Mouse (Mus musculus) CH12.LX (cell line): Measurements from ENCODE around the gene Vsnl1. TPM values are rescaled to one million over a fixed set of nuclear protein-coding genes. Genes with fewer than 3 reads are reported as not detected.

ENCODE experiments used
- DNase-seq: peaks from one replicate; pipeline ENCODE4 v3.0.0-alpha.2; 2013; ENCODE audit errors: extremely low read depth
- H3K27ac ChIP-seq: 2 replicates; pipeline ENCODE4 v1.5.1; 2012; ENCODE audit warnings: low read depth, mild to moderate bottlenecking, control low read depth, moderate library complexity; ENCODE audit not compliant: insufficient read depth
- H3K27me3 ChIP-seq: replicated peaks from 2 replicates; pipeline ENCODE3; 2012; ENCODE audit warnings: inconsistent platforms
- H3K36me3 ChIP-seq, 2 experiments: replicated peaks in 1 of 2; 2 replicates each; pipeline versions ENCODE3 to v1.6.1; 2012; ENCODE audit warnings: inconsistent platforms in 1 of 2, low read length in 1 of 2, mild to moderate bottlenecking in 1 of 2, mixed read lengths in 1 of 2, moderate library complexity in 1 of 2; ENCODE audit not compliant: control insufficient read depth in 1 of 2, insufficient read depth in 1 of 2
- H3K4me1 ChIP-seq, 2 experiments: 2 replicates each; pipeline ENCODE4 v1.6.1; 2012; ENCODE audit warnings: inconsistent platforms in 1 of 2, moderate library complexity in 1 of 2; ENCODE audit not compliant: insufficient read depth in 2 of 2, control insufficient read depth in 1 of 2
- H3K4me2 ChIP-seq: 2 replicates; pipeline ENCODE4 v1.6.1; 2012; ENCODE audit warnings: low read depth, mild to moderate bottlenecking, control low read depth; ENCODE audit not compliant: poor library complexity, insufficient read depth, severe bottlenecking
- H3K4me3 ChIP-seq, 3 experiments: fragments of 150-350 bp in 1 of 3; sonication (generic) in 1 of 3; replicated peaks in 1 of 3; 2 replicates each; pipeline versions ENCODE3 to v1.5.1; 2011 to 2012; ENCODE audit warnings: low read depth in 2 of 3, low read length in 2 of 3, mild to moderate bottlenecking in 2 of 3, moderate library complexity in 2 of 3, control low read depth in 1 of 3, improper control_type of control experiment in 1 of 3, inconsistent platforms in 1 of 3, mixed read lengths in 1 of 3; ENCODE audit not compliant: poor library complexity in 1 of 3
- H3K79me2 ChIP-seq: replicated peaks from 2 replicates; pipeline ENCODE4 v1.6.1; 2012; ENCODE audit warnings: mild to moderate bottlenecking, moderate library complexity; ENCODE audit not compliant: control insufficient read depth, poor library complexity, insufficient read depth, severe bottlenecking; ENCODE audit errors: extremely low read depth
- H3K9ac ChIP-seq: 2 replicates; pipeline ENCODE4 v1.6.1; 2012; ENCODE audit warnings: low read depth, mild to moderate bottlenecking, control low read depth, moderate library complexity; ENCODE audit not compliant: insufficient read depth
- H3K9me3 ChIP-seq: replicated peaks from 2 replicates; pipeline ENCODE3; 2012; ENCODE audit warnings: low read length, inconsistent platforms, mixed read lengths
- BHLHE40 ChIP-seq: IDR thresholded peaks from 2 replicates; pipeline ENCODE4 v1.6.1; 2011; ENCODE audit warnings: mild to moderate bottlenecking, low read depth, low read length, improper control_type of control experiment
- CHD1 ChIP-seq: IDR thresholded peaks from 2 replicates; pipeline ENCODE4 v1.6.1; 2012; ENCODE audit warnings: low read depth, low read length, improper control_type of control experiment, inconsistent platforms
- CHD2 ChIP-seq: IDR thresholded peaks from 2 replicates; pipeline ENCODE4 v1.6.1; 2011; ENCODE audit warnings: low read length, improper control_type of control experiment
- CTCF ChIP-seq, 2 experiments: IDR thresholded peaks in 1 of 2; conservative IDR thresholded peaks in 1 of 2; 2 replicates each; pipeline ENCODE4 v1.5.1; 2011 to 2012; ENCODE audit warnings: low read depth in 2 of 2, low read length in 2 of 2, improper control_type of control experiment in 1 of 2, inconsistent platforms in 1 of 2, mild to moderate bottlenecking in 1 of 2, moderate library complexity in 1 of 2
- E2F4 ChIP-seq: IDR thresholded peaks from 2 replicates; pipeline ENCODE4 v1.6.1; 2011; ENCODE audit warnings: low read depth, low read length, improper control_type of control experiment; ENCODE audit not compliant: insufficient replicate concordance
- ELF1 ChIP-seq: IDR thresholded peaks from 2 replicates; pipeline ENCODE4 v1.6.1; 2014; ENCODE audit warnings: low read depth, mild to moderate bottlenecking, inconsistent platforms, low read length, improper control_type of control experiment
- GABPA ChIP-seq: IDR thresholded peaks from 2 replicates; pipeline ENCODE4 v1.6.1; 2012; ENCODE audit warnings: low read depth, low read length, improper control_type of control experiment, inconsistent platforms; ENCODE audit not compliant: insufficient replicate concordance
- HCFC1 ChIP-seq: IDR thresholded peaks from 2 replicates; pipeline ENCODE4 v1.6.1; 2012; ENCODE audit warnings: low read depth, mild to moderate bottlenecking, inconsistent platforms, low read length, improper control_type of control experiment
- IRF4 ChIP-seq: IDR thresholded peaks from 2 replicates; pipeline ENCODE4 v1.6.1; 2014; ENCODE audit warnings: low read depth, mild to moderate bottlenecking, inconsistent platforms, low read length, improper control_type of control experiment
- JUND ChIP-seq: conservative IDR thresholded peaks from 2 replicates; pipeline ENCODE4 v1.6.1; 2011; ENCODE audit warnings: low read depth, low read length, improper control_type of control experiment
- KAT2A ChIP-seq: IDR thresholded peaks from 2 replicates; pipeline ENCODE4 v1.6.1; 2012; ENCODE audit warnings: low read length, improper control_type of control experiment, inconsistent platforms; ENCODE audit not compliant: insufficient replicate concordance
- MAZ ChIP-seq: IDR thresholded peaks from 2 replicates; pipeline ENCODE4 v1.6.1; 2012; ENCODE audit warnings: low read depth, mild to moderate bottlenecking, inconsistent platforms, low read length, improper control_type of control experiment, moderate library complexity
- MEF2A ChIP-seq: IDR thresholded peaks from 2 replicates; pipeline ENCODE4 v1.6.1; 2014; ENCODE audit warnings: low read depth, mild to moderate bottlenecking, inconsistent platforms, low read length, improper control_type of control experiment, borderline replicate concordance
- MXI1 ChIP-seq: IDR thresholded peaks from 2 replicates; pipeline ENCODE4 v1.6.1; 2011; ENCODE audit warnings: mild to moderate bottlenecking, low read depth, low read length, improper control_type of control experiment
- MYC ChIP-seq: IDR thresholded peaks from 2 replicates; pipeline ENCODE4 v1.6.1; 2011; ENCODE audit warnings: low read depth, mild to moderate bottlenecking, improper control_type of control experiment, low read length
- NRF1 ChIP-seq: IDR thresholded peaks from 2 replicates; pipeline ENCODE4 v1.6.1; 2014; ENCODE audit warnings: low read depth, mild to moderate bottlenecking, inconsistent platforms, low read length, improper control_type of control experiment, moderate library complexity
- PAX5 ChIP-seq: IDR thresholded peaks from 2 replicates; pipeline ENCODE4 v1.6.1; 2012; ENCODE audit warnings: low read length, inconsistent platforms, mixed read lengths
- POLR2A ChIP-seq: IDR thresholded peaks from 2 replicates; pipeline ENCODE4 v1.6.1; 2011; ENCODE audit warnings: low read depth, mild to moderate bottlenecking, improper control_type of control experiment, low read length
- RAD21 ChIP-seq: IDR thresholded peaks from 2 replicates; pipeline ENCODE4 v1.6.1; 2011; ENCODE audit warnings: low read depth, mild to moderate bottlenecking, low read length, improper control_type of control experiment, moderate library complexity
- SIN3A ChIP-seq: IDR thresholded peaks from 2 replicates; pipeline ENCODE4 v1.6.1; 2012; ENCODE audit warnings: low read length, improper control_type of control experiment, inconsistent platforms
- TCF12 ChIP-seq: IDR thresholded peaks from 2 replicates; pipeline ENCODE4 v1.6.1; 2014; ENCODE audit warnings: low read depth, mild to moderate bottlenecking, inconsistent platforms, low read length, improper control_type of control experiment
- UBTF ChIP-seq: IDR thresholded peaks from 2 replicates; pipeline ENCODE4 v1.6.1; 2012; ENCODE audit warnings: low read depth, mild to moderate bottlenecking, inconsistent platforms, low read length, improper control_type of control experiment, moderate library complexity
- ZKSCAN1 ChIP-seq: IDR thresholded peaks from 2 replicates; pipeline ENCODE4 v1.6.1; 2012; ENCODE audit warnings: low read depth, inconsistent platforms, low read length, improper control_type of control experiment, borderline replicate concordance
- ZMIZ1 ChIP-seq: IDR thresholded peaks from 2 replicates; pipeline ENCODE4 v1.6.1; 2012; ENCODE audit warnings: low read depth, mild to moderate bottlenecking, inconsistent platforms, low read length, improper control_type of control experiment
- ZNF384 ChIP-seq: IDR thresholded peaks from 2 replicates; pipeline ENCODE4 v1.6.1; 2012; ENCODE audit warnings: low read depth, low read length, improper control_type of control experiment, inconsistent platforms
- dilution Hi-C: fragments of 300-500 bp; cut with MboI; formaldehyde crosslinking; loops from 2 replicates; pipeline ENCODE4 v1.14.3; 2020; ENCODE audit warnings: low sequenced_read_pairs; ENCODE audit not compliant: extremely low pct_unique_long_range_greater_than_20kb, extremely low pct_ligation_motif_present
- in situ Hi-C: fragments of 300-500 bp; cut with MboI; formaldehyde crosslinking; loops from 3 replicates; pipeline ENCODE4 v1.14.3; 2019; ENCODE audit warnings: low sequenced_read_pairs, low pct_ligation_motif_present, low pct_unique_long_range_greater_than_20kb, mixed read lengths
- polyA plus RNA-seq: library from polyadenylated mRNA; unstranded; fragments of >175 nt; gene quantifications from 2 replicates; pipeline ENCODE4 v1.2.1, GENCODE M21; 2012; ENCODE audit warnings: low read depth; ENCODE audit not compliant: insufficient read length
- total RNA-seq, 2 experiments: library from RNA; depleted of rRNA; stranded (reverse); fragments of 300-350 nt in 1 of 2; fragments of >200 nt in 1 of 2; gene quantifications; 2 replicates each; pipeline ENCODE4 v1.2.3; 2012 to 2014

The Vsnl1 gene
- total RNA-seq (2012; rRNA removed) = not detected in 2 replicates
- total RNA-seq (2014; rRNA removed) = not detected in 2 replicates
- not detected in 2 replicates for polyA plus RNA-seq

DNA sequence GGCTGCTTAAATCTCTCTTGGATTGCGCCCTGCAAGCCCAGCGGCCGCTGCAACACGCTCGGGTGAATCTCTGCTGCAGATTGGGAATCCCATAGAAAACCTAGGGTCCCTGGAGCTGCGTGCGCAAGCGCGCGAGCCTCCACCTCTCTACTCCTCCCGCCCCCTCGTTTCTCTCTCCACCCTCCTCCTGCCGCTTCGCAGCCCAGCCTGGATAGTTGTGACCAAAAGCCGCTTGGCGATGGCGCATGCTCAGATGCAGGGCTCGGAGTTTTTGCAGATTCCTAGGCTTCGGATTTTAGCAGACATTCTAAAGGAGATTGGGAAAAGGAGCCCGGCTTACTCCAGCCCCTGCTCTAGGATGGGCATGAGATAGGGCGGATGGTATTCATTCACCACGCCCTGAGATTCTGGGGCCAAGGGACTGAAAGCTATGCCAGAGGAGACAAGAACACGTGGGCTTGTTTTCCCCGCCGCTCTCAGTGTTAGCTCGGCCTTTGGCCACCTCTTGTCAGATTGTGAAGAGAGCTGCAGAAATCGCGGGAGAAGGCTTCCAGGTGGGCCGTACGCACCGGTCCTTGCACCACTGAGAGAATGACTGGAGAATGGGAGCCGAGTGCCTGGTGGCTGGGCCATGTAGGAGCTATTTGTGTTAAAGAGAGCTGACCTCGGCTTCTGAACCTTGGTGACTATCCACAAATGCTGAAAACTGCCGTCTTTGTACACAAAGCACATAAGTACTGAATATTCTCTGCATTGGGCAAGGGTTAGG, at the start of gene Vsnl1:
Gene Vsnl1 (minus strand): TSS at position 117 of the 769 bp plus-strand sequence.
- no peak within 1 kb of the TSS for H3K9ac ChIP-seq
- in situ Hi-C loops = no loop called here
- no peaks in the 10 kb centered on the region for H3K79me2 ChIP-seq
- dilution Hi-C loops = no loop called here
- DNase-seq = no peak
- H3K36me3 ChIP-seq = no peaks in the 10 kb centered on the region
- no peak within 1 kb of the TSS for H3K4me3 ChIP-seq
- no peaks in the 10 kb centered on the region for H3K9me3 ChIP-seq
- no peaks in the 10 kb centered on the region for H3K4me1 ChIP-seq
- H3K27me3 ChIP-seq = no peaks in the 10 kb centered on the region
- H3K27ac ChIP-seq = no peak within 1 kb of the TSS
- H3K4me2 ChIP-seq = no peak within 1 kb of the TSS
- no peak for TF ChIP-seq GABPA
- TF ChIP-seq MXI1 = no peak
- no peak for TF ChIP-seq BHLHE40
- TF ChIP-seq ZKSCAN1 = no peak
- TF ChIP-seq ELF1 = no peak
- TF ChIP-seq JUND = no peak
- TF ChIP-seq SIN3A = no peak
- no peak for TF ChIP-seq ZMIZ1
- no peak for TF ChIP-seq RAD21
- no peak for TF ChIP-seq MEF2A
- no peak for TF ChIP-seq CHD1
- no peak for TF ChIP-seq CHD2
- no peak for TF ChIP-seq IRF4
- no peak for TF ChIP-seq CTCF (conservative IDR thresholded peaks at IDR 0.05 in 1 of 2, IDR thresholded peaks at IDR 0.05 in 1 of 2; ENCODE audit: low read depth in 2 of 2, low read length in 2 of 2)
- TF ChIP-seq PAX5 = no peak
- TF ChIP-seq MYC = no peak
- no peak for TF ChIP-seq NRF1
- TF ChIP-seq HCFC1 = no peak
- no peak for TF ChIP-seq UBTF
- no peak for TF ChIP-seq E2F4

- Histone ChIP-seq H3K9me3 (peaks cover 2% of the 10 kb centered on the region), H3K36me3 (no peaks in the 10 kb centered on the region), H3K27ac (no peak overlapping the region), H3K79me2 (no peaks in the 10 kb centered on the region), H3K4me3 (no peak overlapping the region), H3K9ac (no peak overlapping the region), H3K4me2 (no peak overlapping the region), H3K27me3 (no peaks in the 10 kb centered on the region), H3K4me1 (no peaks in the 10 kb centered on the region)
- dilution Hi-C loops (no loop called here), in situ Hi-C loops (no loop called here)
- no peak for DNase-seq
- TF ChIP-seq MAZ (no peak), BHLHE40 (no peak), KAT2A (no peak), POLR2A (no peak), SIN3A (no peak), TCF12 (no peak), CHD1 (no peak), UBTF (no peak), ELF1 (no peak), IRF4 (no peak), MEF2A (no peak), GABPA (no peak), E2F4 (no peak), ZNF384 (no peak), CHD2 (no peak), MXI1 (no peak), ZKSCAN1 (no peak), PAX5 (no peak)
These were observed 20.2 kb upstream of the Vsnl1 start for GRCm38 (mm10) chr12:11456632-11457031.
